Mouse (Mus musculus) cortical plate, adult 2 months (tissue): Measurements from ENCODE around the gene Rtca.

Experiments
- CTCF ChIP-seq: fragments of 200-500 bp; IDR thresholded peaks from 2 replicates; pipeline ENCODE4 v1.5.1; 2011; ENCODE audit warnings: mild to moderate bottlenecking, control low read depth, low read length; ENCODE audit not compliant: insufficient read depth; ENCODE audit errors: extremely low read depth
- POLR2A ChIP-seq: fragments of 200-500 bp; IDR thresholded peaks from 2 replicates; pipeline ENCODE4 v1.6.1; 2011; ENCODE audit warnings: mild to moderate bottlenecking, low read length, control low read depth; ENCODE audit not compliant: insufficient read depth; ENCODE audit errors: extremely low read depth

- no peak for TF ChIP-seq CTCF
- TF ChIP-seq POLR2A, result no peak
Measured at GRCm38 (mm10) chr3:116495671-116496070, 12.3 kb downstream of the Rtca start.
